Mouse (Mus musculus) embryo, embryonic 11.5 days (tissue): Measurements from ENCODE around the gene Thap3.
"Not testable (repeated sequence)": the region's sequence is repeated elsewhere in the genome, so short reads cannot be mapped to it uniquely, and the experiment has no call there.

Experiments
- DNase-seq: peaks from one replicate; pipeline ENCODE4 v3.0.0-alpha.2; 2012; ENCODE audit warnings: low read depth, low spot score

The Thap3 gene

DNA sequence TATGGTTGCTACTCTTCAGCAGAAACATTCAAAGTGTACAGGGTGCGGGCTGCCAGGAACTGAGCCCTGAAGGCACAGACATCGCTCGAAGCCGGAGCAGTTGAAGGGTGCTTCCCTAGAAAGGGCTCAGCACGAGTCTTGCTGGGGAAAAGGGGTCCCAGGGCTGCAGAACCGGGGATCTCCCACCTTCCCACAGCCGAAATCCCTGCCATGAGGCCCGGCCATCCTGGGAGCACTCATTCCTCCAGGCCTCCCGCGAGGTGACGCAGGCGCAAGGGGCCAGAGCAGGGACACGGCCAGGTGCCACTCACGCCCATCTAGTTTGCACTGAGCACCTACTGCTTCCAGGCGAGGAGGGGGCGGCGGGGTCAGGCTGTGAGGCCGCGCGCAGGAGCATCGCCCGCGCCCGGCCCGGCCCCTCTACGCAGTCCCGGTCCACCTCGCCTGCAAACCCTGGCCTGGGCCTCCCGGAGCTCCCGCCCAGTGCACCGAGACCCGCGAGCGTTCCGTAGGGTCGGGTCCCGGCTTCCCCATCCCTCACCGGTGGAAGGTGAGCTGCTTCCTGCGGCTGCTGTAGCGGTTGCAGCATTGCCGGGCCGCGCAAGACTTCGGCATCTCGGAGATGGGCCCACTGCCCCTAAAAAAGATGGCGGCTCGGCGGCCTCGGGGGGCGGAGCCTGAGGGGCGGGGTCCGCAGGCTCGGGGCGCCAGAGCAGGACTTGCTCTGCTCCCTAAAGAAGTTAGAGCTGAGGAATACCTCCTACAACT is at the start of gene Thap3:
TSS of gene Thap3 (minus strand) at position 656 of the 768 bp plus-strand sequence.
- DNase-seq: no peak

DNA sequence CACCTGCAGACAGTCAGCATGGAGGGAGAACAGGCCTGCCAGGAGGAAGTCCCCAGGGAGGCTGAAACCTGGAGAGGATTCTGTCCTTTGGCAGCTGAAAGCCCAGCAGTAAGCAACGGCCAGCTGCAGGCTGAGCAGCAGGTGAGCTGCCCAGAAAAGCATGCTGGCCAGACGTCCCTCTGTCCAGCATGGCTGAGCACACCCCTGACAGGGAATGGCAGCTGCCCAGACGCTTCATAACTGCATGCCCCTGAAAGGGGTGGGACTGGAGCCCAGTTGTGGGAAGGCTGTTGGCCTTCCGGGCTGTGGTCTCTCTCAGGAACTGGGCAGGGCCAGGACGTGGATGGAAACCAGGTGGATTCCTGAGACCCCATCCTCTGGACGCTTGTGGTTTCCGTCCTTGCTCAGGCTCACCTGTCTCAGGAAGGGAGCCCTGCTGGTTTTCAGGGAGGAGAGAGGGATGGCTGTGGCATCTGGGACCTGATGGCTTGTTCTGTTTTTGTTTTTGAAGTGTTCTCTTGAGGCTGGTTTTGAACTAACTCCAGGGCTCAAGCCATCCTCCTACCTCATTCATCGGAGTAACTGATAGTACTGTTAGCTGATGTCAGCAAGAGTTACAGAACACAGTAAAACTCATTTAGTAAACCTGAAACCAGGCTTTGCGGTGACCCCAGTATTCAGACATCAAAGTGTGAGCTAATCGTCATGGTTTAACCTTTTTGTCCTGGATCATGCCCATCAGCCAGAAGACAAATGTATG is 49.6 kb upstream of the Thap3 start, which contains the start of gene Tas1r1:
TSS of gene Tas1r1 (minus strand) at position 344 of the 760 bp plus-strand sequence.
- DNase-seq: no peak

DNA sequence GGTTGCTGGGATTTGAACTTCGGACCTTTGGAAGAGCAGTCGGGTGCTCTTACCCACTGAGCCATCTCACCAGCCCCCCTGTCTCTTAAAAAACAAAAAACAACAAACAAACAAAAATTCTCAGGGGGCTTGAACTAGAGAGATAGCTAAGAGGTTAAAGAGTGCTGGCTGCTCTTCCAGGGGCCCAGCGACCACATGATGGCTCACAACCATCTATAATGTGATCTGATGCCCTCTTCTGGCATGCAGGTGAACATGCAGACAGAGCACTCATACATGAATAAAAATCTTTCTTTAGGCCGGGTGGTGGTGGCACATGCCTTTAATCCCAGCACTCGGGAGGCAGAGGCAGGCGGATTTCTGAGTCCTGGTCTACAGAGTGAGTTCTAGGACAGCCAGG is 47.7 kb upstream of the Thap3 start:
- DNase-seq: not testable (repeated sequence)

DNA sequence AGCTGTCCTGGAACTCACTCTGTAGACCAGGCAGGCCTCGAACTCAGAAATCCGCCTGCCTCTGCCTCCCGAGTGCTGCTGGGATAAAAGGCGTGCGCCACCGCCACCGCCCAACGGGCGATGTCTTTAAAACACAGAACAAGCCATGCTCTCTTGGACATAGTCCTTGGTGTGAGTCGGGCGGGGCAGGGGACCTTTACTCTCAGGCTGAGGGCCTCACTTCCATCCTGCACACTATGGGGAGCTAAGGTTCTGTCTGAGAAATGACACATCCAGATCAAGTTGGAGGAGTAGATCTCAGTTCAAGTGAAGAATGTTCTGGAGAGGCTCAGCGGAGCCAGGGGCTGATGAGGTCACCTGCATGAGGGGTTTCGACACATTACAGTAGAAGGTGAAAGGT is 44.1 kb upstream of the Thap3 start:
- no peak for DNase-seq

DNA sequence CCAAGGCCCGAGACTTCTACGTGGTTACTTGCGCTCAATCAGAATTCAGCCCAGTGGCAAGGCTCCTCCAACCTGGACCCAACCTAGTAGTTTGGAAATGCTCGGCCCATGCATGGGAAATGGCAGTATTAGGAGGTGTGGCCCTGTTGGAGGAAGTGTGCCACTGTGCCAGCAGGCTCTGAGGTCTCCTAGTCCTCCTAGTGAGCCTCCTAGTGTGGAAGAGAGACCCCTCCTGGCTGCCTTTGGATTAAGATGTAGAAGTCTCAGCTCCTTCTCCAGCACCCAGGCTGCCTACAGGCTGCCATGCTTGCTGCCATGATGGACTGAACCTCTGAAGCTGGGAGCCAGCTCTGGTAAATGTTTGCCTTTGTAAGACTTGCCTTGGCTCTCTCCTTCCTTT is 41.2 kb upstream of the Thap3 start:
- no peak for DNase-seq

DNA sequence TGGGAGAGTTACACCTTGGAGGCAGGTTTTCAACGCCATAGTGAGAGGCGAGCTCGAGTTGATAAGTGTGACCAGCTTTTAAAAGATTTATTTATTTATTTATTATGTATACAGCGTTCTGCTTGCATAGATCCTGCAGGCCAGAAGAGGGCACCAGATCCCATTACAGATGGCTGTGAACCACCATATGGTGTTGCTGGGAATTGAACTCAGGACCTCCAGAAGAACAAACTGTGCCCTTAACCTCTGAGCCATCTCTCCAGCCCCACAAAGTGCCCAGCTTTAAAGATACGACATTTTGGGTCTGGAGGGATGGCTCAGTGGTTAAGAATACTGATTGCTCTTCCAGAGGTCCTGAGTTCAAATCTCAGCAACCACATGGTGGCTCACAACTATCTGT is 40.3 kb upstream of the Thap3 start:
- DNase-seq: no peak

DNA sequence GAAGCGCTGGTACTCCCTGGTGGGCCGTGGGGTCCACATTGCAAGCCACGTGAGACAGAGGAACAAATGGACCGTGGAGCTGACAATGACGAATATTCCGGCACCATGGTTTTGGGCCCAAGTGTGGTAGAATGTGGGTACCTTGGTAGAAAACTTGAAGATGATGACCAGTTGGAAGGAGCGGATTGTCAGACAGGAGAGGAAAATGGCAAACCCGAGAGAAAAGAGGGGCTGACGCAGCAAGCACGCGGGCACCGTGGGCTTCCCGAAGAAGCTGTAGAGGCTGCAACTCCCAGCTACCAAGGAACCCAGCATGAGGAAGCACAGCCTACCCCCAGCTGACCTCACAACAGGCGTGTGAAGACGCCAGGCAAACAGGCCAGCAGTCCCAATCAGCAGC is 39.7 kb upstream of the Thap3 start:
- DNase-seq: no peak

DNA sequence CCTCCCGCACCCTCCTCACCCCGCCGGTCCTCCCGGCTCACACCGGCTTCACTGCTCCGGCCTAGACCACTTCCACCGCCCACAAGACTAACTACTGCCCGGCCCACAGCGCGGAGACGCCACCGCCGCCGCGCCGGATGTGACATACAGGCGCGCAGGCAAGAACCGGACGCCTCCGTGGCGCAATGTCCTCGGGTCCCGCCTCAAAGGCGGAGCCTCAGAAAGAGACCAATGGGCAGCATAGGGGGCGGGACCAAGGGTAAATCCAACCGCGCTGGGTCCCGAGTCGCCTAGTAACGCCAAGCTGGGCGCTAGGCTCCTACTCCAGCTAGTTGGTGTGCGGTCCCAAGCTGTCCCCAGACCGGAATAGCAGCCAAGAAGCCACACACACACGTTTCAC is 38.7 kb upstream of the Thap3 start, which contains the start of gene Zbtb48:
TSS of gene Zbtb48 (minus strand) at position 148 of the 400 bp plus-strand sequence.
- DNase-seq: peak; percentile 93

DNA sequence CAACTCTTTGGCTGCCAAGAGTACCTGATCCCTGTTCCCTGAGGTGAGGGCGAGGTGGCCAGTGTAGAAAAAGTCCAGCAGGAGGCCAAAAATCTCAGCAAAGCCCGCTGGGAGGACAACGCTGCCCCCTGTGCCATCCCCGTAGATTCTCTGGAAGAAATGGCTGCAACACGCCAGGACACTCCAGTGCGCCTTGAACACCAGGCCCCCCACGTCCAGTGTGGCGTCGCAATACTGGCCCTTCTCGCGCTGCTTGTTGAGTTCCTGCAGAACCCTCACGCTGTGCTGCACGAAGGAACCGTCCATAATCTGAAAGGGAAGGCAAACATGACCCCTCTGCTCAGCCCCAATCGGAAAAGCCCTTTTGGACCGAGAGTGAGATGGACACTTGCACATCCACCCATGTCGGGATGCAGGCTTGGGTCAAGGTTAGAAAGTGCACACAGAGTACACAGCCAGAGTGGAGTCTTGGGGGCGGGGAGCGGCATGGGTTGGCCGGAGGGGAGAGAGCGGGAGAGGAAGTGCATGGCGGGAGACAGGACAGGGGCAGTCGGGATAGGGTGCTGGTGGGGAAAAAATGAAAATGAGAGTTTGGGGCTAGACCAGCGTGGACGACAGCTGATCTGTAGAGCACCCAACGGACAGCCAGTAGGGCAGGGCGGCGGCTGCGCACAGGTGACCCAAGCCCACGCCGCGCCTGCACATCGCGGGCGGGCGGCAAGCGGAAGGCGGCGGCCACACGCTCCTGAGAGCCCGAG is 38.1 kb upstream of the Thap3 start:
- no peak for DNase-seq

DNA sequence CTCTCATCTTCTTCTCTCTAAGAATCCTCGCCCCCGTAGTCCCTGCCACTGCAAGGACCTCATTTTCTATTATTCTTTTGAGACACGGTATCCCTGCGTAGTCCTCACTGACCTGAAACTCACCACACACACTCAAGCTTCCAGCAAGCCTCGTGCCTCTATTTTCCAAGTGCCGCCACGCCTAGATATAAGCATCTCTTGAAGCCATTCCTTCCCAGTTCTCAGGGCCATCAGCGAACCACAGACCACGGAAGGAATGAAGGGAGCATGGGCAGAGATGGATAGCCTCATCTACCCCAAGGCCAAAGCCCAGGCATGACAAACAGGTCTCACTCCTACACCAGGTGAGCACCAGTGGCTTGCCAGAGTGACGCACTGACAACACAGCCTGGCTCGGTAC is 35.7 kb upstream of the Thap3 start:
- DNase-seq: no peak

DNA sequence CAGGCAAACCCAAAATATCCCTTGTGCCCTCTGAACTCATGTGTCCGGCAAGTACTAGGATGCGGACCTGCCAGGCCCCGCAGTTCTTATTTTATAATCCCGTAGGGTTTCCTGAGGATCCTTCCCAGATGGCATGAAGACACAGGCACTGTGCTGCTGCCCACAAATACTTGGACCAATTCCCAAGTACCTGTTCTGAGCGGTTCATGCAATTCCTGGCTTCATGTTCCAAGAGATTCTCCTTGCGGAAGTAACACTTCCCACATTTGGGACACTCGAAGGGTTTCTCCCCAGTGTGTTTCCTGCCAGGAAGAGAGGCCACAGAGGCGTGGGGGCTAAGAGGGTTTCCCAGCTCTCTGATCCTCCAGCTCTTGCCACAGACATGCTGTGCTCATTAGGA is 33.7 kb upstream of the Thap3 start:
- DNase-seq: no peak

DNA sequence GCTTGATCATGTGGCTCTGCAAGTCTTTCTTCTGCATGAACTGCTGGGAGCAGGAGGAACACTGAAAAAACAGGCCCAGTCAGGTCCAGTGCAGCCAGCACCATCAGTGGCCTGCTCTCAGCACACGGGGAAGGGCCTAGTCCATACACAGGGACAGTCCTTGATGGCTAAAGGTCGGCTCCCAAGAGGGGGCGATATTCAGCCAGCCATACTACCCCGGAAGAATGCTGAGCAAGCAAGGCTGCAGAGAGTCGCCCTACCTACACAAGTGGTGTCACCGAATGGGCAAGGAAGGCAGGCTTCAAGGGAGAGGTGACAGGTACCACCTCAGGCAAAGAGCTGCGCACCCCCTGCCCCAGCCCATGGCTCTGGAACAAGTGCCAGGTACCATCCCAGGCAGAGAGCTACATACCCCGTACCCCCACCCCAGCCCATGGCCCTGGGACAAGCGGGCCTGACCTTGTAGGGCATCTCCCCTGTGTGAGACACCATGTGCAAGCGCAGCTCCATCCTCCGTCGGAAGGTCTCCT is 32.8 kb upstream of the Thap3 start:
- DNase-seq: no peak

DNA sequence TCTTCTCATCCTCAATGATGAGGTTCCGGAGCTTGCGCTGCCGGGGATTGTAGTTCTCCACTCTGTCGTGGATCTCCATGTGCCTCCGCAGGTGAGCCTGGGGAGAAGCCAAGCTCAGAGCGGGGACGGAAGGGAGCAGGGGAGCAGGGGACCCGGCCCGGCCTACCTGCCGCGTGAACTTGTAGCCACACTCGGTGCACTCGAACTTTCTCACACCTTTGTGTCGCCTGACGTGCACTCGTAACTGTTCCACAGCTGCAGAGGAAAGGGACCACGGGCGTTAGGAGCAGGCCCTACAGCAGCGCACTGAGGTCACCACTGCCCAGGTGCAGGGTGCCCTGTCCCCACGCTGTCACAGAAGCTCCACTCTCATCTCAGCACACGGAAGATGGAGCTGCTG is 31.2 kb upstream of the Thap3 start:
- no peak for DNase-seq

DNA sequence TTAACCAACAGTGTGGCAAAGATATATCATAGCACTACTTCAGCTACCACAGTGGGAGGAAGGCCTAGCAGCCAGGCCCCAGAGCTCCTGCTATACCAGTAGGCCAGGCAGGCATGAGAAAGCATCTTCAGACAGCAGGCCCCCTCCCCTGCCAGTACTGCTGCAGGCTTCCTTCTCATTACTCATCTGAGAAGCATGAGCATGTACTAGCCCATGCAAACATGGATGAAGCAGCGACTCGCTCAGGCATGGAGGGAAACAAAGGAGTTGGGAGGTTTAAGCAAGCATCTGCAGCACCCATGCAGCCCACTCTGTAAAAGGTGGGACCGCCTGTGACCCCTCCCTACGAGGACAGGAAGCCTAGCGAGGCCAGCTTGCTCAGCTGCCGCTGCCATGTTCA is 30.3 kb upstream of the Thap3 start:
- no peak for DNase-seq

DNA sequence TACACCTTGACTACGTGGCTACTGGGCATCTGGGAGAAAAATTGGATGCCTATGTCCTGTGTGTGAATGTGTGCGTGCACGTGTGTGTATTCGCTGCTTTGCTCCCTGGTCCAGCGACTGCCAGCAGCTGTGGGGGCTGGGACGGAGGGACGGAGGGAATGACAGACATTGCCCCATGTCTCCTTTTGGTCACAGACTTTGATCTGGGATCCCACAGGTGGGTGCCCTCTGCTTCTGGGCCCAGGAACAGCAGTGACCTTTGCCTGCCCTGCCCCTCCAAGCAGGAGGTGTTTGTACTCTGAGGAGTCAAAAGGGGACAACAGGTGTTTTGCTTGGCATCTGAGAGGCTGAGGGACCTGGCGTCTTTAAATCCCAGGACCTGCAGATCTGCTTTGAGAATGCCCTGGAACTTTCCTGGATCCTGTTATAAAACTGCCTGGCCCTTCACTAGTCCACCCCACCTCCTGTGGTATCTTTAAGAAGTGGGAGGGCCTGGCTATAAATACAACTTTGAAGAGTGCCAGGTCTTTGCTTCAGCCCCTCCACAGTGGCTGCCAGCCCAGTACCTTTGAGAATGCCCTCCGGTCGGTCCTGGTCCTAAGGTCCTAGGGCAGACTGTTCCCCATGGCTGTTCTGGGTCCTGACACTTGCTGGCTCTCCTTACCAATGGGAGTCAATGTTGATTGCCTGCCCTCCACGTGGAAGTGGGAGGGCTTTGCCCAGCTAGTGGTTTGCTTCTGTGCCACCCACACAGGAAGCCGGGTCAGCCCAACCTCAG is 24.4 kb upstream of the Thap3 start:
- DNase-seq: no peak

DNA sequence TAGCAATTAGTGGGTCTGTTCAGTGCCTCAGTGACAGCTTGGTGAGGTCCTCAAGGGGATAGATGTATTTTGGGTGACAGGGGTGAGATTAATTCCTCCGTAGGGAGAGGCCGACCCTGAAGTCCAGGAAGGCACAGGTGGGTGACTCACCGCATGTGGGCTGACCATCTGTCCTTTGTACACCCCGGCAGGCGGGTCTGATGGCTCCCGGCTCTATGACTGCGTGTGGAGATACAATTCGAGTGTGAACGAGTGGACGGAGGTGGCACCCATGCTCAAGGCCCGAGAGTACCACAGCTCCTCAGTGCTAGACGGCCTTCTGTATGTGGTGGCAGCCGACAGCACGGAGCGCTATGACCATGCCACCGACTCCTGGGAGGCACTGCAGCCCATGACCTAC is 23.3 kb upstream of the Thap3 start:
- DNase-seq: no peak

DNA sequence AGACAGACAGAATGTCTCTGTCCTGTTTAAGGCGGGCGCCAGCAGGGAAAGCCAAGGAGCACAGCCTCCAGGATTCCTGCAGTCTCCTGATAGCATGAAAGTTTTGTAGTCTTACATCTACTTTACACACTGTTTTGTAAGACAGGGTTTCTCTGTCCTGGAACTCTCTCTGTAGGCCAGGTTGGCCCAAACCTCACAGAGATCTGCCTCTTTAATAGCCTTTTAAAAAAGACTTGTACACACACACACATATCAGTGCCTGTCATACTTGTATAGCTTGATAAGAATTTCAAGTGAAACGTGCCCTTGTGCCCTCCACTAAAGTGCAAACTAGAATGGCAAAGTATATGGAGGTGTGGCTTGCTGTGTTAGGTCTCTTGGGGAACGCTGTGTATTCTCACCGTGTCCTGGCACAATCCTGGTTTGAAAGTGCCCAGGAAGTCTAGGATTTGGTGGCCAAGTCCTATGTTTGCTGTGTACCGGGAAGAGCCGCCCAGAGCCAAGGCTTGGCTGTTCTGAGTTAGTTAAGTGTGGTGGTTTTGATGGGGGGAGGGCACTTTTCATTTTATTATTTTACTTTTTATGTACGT is 22.5 kb upstream of the Thap3 start:
- no peak for DNase-seq

DNA sequence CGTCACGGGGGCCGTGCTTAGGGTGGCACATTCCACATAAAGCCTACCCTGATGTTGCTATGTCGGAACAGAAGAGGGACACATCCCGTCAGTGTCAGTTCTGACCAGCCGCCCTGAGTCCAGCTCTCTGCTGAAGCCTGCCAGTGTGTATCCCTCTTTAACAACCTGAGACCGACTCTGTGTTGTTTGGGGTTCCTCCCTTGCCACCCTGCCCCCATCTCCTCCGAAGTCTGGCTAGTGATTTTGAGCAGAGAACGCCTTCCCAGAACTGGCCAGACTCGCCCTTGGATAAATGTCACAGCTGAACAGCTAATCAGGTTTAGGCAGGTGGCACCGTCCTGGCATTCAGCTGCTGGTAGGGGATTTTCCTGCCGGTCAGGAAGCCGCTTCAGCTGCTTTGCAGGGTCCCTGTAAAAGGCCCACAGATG is 21.9 kb upstream of the Thap3 start:
- DNase-seq: no peak

DNA sequence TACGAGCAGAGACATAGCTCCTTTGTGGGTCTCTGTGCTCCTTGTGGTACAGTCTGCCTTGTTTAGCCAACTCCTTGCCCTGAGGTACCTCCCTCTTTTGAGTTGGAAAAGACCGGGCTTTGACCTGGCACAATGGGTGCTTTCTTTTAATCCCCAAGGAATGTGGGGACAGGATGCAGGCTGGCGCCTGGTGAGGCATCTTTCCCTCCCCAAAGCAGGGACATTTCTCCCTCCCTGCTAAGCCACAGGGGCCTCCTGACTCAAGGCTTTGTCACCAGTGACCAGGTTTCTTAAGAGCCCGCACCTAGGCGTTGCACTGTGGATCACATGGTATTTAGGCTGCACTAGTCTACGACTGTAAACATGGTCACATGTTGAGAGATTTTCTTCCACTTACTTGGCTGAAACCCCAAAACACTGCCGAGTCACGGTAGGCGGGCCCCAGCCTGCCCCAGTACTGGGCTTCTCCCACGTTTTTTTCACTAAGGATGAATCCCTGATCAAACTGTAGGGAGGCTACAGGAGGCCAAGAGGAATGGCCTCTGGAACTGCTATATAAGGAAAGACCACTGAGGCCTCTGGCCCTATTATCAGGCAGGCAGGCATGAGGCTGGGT is 21.4 kb upstream of the Thap3 start:
- DNase-seq: no peak
